Mouse (Mus musculus): ENCODE data around the gene Olfr583. TPM values are rescaled to one million over a fixed set of nuclear protein-coding genes. Genes with fewer than 3 reads are reported as not detected.

Gene Olfr583
- not detected in 2 replicates for polyA plus RNA-seq (2011; ENCODE audit: insufficient read depth, insufficient read length, low read depth, missing spikeins)

GRCm38 (mm10) chr7:103051000-103051399 lies at the start of gene Olfr583:
Gene Olfr583 (plus strand): TSS chr7:103051300.
- no peaks in the 10 kb centered on the region for H3K9me3 ChIP-seq (replicated peaks; ENCODE audit: control insufficient read depth, insufficient read depth, low read length, poor library complexity, severe bottlenecking)
- H3K27ac ChIP-seq (ENCODE audit: insufficient read depth, low read length) = no peak within 1 kb of the TSS

GRCm38 (mm10) chr7:103037724-103038123 lies 13.4 kb upstream of the Olfr583 start, which contains the start of gene Olfr582:
Gene Olfr582 (plus strand): TSS chr7:103038024.
- Histone ChIP-seq H3K9ac (ENCODE audit: low read depth, poor library complexity, severe bottlenecking) (no peak within 1 kb of the TSS), H3K9me3 (replicated peaks; ENCODE audit: control insufficient read depth, insufficient read depth, low read length, poor library complexity, severe bottlenecking) (no peaks in the 10 kb centered on the region)
- TF ChIP-seq EP300 (IDR thresholded peaks at IDR 0.05; ENCODE audit: insufficient read depth, low read depth, low read length) (no peak), POLR2A (IDR thresholded peaks at IDR 0.05; ENCODE audit: insufficient read depth, low read length) (no peak), CTCF (IDR thresholded peaks at IDR 0.05; ENCODE audit: low read depth, low read length) (no peak)

More at GRCm38 (mm10) chr7:103051000-103051399, at the start of gene Olfr583:
- no peak within 1 kb of the TSS for H3K9ac ChIP-seq (ENCODE audit: low read depth, poor library complexity, severe bottlenecking)
- H3K27me3 ChIP-seq (ENCODE audit: control insufficient read depth, insufficient read depth, low read length, poor library complexity, severe bottlenecking) = no peaks in the 10 kb centered on the region
- H3K4me3 ChIP-seq (ENCODE audit: low read depth, low read length) = no peak within 1 kb of the TSS
- H3K36me3 ChIP-seq (ENCODE audit: control insufficient read depth, insufficient read depth, low read length, poor library complexity, severe bottlenecking) = no peaks in the 10 kb centered on the region
- H3K4me1 ChIP-seq (ENCODE audit: control insufficient read depth, insufficient read depth, low read length) = no peaks in the 10 kb centered on the region
- TF ChIP-seq EP300 (IDR thresholded peaks at IDR 0.05; ENCODE audit: insufficient read depth, low read depth, low read length) = no peak
- no peak for TF ChIP-seq POLR2A (IDR thresholded peaks at IDR 0.05; ENCODE audit: insufficient read depth, low read length)
- TF ChIP-seq CTCF (IDR thresholded peaks at IDR 0.05; ENCODE audit: low read depth, low read length) = no peak

GRCm38 (mm10) chr7:103081585-103081984 lies 30.5 kb downstream of the Olfr583 start, which contains the start of gene Olfr584:
Gene Olfr584 (plus strand): TSS chr7:103081885.
- Histone ChIP-seq H3K4me3 (ENCODE audit: low read depth, low read length) (no peak within 1 kb of the TSS), H3K27ac (ENCODE audit: insufficient read depth, low read length) (no peak within 1 kb of the TSS), H3K4me1 (ENCODE audit: control insufficient read depth, insufficient read depth, low read length) (no peaks in the 10 kb centered on the region), H3K27me3 (ENCODE audit: control insufficient read depth, insufficient read depth, low read length, poor library complexity, severe bottlenecking) (no peaks in the 10 kb centered on the region), H3K36me3 (ENCODE audit: control insufficient read depth, insufficient read depth, low read length, poor library complexity, severe bottlenecking) (no peaks in the 10 kb centered on the region), H3K9me3 (replicated peaks; ENCODE audit: control insufficient read depth, insufficient read depth, low read length, poor library complexity, severe bottlenecking) (peaks cover 10% of the 10 kb centered on the region; the same call in 1 of the 2 replicates), H3K9ac (ENCODE audit: low read depth, poor library complexity, severe bottlenecking) (no peak within 1 kb of the TSS)
- TF ChIP-seq CTCF (IDR thresholded peaks at IDR 0.05; ENCODE audit: low read depth, low read length) = no peak
- no peak for TF ChIP-seq POLR2A (IDR thresholded peaks at IDR 0.05; ENCODE audit: insufficient read depth, low read length)
- TF ChIP-seq EP300 (IDR thresholded peaks at IDR 0.05; ENCODE audit: insufficient read depth, low read depth, low read length) = no peak

More at GRCm38 (mm10) chr7:103037724-103038123, 13.4 kb upstream of the Olfr583 start, which contains the start of gene Olfr582:
- no peaks in the 10 kb centered on the region for H3K36me3 ChIP-seq (ENCODE audit: control insufficient read depth, insufficient read depth, low read length, poor library complexity, severe bottlenecking)
- H3K27ac ChIP-seq (ENCODE audit: insufficient read depth, low read length) = no peak within 1 kb of the TSS
- H3K4me1 ChIP-seq (ENCODE audit: control insufficient read depth, insufficient read depth, low read length) = no peaks in the 10 kb centered on the region
- H3K4me3 ChIP-seq (ENCODE audit: low read depth, low read length) = no peak within 1 kb of the TSS
- H3K27me3 ChIP-seq (ENCODE audit: control insufficient read depth, insufficient read depth, low read length, poor library complexity, severe bottlenecking) = no peaks in the 10 kb centered on the region

- Histone ChIP-seq H3K27me3 (ENCODE audit: control insufficient read depth, insufficient read depth, low read length, poor library complexity, severe bottlenecking) (no peaks in the 10 kb centered on the region), H3K9ac (ENCODE audit: low read depth, poor library complexity, severe bottlenecking) (no peak within 1 kb of the TSS), H3K4me3 (ENCODE audit: low read depth, low read length) (no peak within 1 kb of the TSS), H3K36me3 (ENCODE audit: control insufficient read depth, insufficient read depth, low read length, poor library complexity, severe bottlenecking) (no peaks in the 10 kb centered on the region), H3K4me1 (ENCODE audit: control insufficient read depth, insufficient read depth, low read length) (no peaks in the 10 kb centered on the region), H3K9me3 (replicated peaks; ENCODE audit: control insufficient read depth, insufficient read depth, low read length, poor library complexity, severe bottlenecking) (peaks cover 7% of the 10 kb centered on the region), H3K27ac (ENCODE audit: insufficient read depth, low read length) (no peak within 1 kb of the TSS)
- TF ChIP-seq CTCF (IDR thresholded peaks at IDR 0.05; ENCODE audit: low read depth, low read length) = no peak
- TF ChIP-seq EP300 (IDR thresholded peaks at IDR 0.05; ENCODE audit: insufficient read depth, low read depth, low read length) = no peak
- TF ChIP-seq POLR2A (IDR thresholded peaks at IDR 0.05; ENCODE audit: insufficient read depth, low read length) = no peak
Measured at GRCm38 (mm10) chr7:103097420-103097819, 46.3 kb downstream of the Olfr583 start, which contains the start of gene Olfr585. Gene Olfr585 (plus strand): TSS chr7:103097720.

Other genes with a start within 250 kb of the Olfr583 start
- gene Olfr564, start 247.8 kb upstream of the Olfr583 start, polyA plus RNA-seq (2011; ENCODE audit: insufficient read depth, insufficient read length, low read depth, missing spikeins) = not detected in 2 replicates
- gene Olfr566, start 192.5 kb upstream of the Olfr583 start, polyA plus RNA-seq (2011; ENCODE audit: insufficient read depth, insufficient read length, low read depth, missing spikeins) = not detected in 2 replicates
- gene Olfr568, start 174.2 kb upstream of the Olfr583 start, polyA plus RNA-seq (2011; ENCODE audit: insufficient read depth, insufficient read length, low read depth, missing spikeins) = not detected in 2 replicates
- not detected in 2 replicates for gene Olfr569, start 160.4 kb upstream of the Olfr583 start, polyA plus RNA-seq (2011; ENCODE audit: insufficient read depth, insufficient read length, low read depth, missing spikeins)
- not detected in 2 replicates for gene Olfr570, start 156.7 kb upstream of the Olfr583 start, polyA plus RNA-seq (2011; ENCODE audit: insufficient read depth, insufficient read length, low read depth, missing spikeins)
- 0.33 and 0.39 TPM in 2 replicates for gene Olfr571, start 133.8 kb upstream of the Olfr583 start, polyA plus RNA-seq (2011; ENCODE audit: insufficient read depth, insufficient read length, low read depth, missing spikeins)
- not detected in 2 replicates for gene Olfr572, start 126.9 kb upstream of the Olfr583 start, polyA plus RNA-seq (2011; ENCODE audit: insufficient read depth, insufficient read length, low read depth, missing spikeins)
- not detected in 2 replicates for gene Olfr573-ps1, start 108.7 kb upstream of the Olfr583 start, polyA plus RNA-seq (2011; ENCODE audit: insufficient read depth, insufficient read length, low read depth, missing spikeins)
- gene Olfr574, start 102.8 kb upstream of the Olfr583 start, polyA plus RNA-seq (2011; ENCODE audit: insufficient read depth, insufficient read length, low read depth, missing spikeins) = not detected in 2 replicates
- not detected in 2 replicates for gene Olfr575, start 92.5 kb upstream of the Olfr583 start, polyA plus RNA-seq (2011; ENCODE audit: insufficient read depth, insufficient read length, low read depth, missing spikeins)
- gene Olfr576, start 88.6 kb upstream of the Olfr583 start, polyA plus RNA-seq (2011; ENCODE audit: insufficient read depth, insufficient read length, low read depth, missing spikeins) = 0.19 TPM in 1 of 2 replicates, not detected in the other
- gene Olfr577, start 75.4 kb upstream of the Olfr583 start, polyA plus RNA-seq (2011; ENCODE audit: insufficient read depth, insufficient read length, low read depth, missing spikeins) = not detected in 2 replicates
- not detected in 2 replicates for gene Olfr578, start 62.0 kb upstream of the Olfr583 start, polyA plus RNA-seq (2011; ENCODE audit: insufficient read depth, insufficient read length, low read depth, missing spikeins)
- gene Olfr582, start 13.3 kb upstream of the Olfr583 start, polyA plus RNA-seq (2011; ENCODE audit: insufficient read depth, insufficient read length, low read depth, missing spikeins) = not detected in 2 replicates
- gene Olfr584, start 30.6 kb downstream of the Olfr583 start, polyA plus RNA-seq (2011; ENCODE audit: insufficient read depth, insufficient read length, low read depth, missing spikeins) = not detected in 2 replicates
- gene Olfr585, start 46.4 kb downstream of the Olfr583 start, polyA plus RNA-seq (2011; ENCODE audit: insufficient read depth, insufficient read length, low read depth, missing spikeins) = not detected in 2 replicates
- not detected in 2 replicates for gene Olfr586, start 74.3 kb downstream of the Olfr583 start, polyA plus RNA-seq (2011; ENCODE audit: insufficient read depth, insufficient read length, low read depth, missing spikeins)
- not detected in 2 replicates for gene Olfr588-ps1, start 89.6 kb downstream of the Olfr583 start, polyA plus RNA-seq (2011; ENCODE audit: insufficient read depth, insufficient read length, low read depth, missing spikeins)
- gene Olfr589, start 105.1 kb downstream of the Olfr583 start, polyA plus RNA-seq (2011; ENCODE audit: insufficient read depth, insufficient read length, low read depth, missing spikeins) = not detected in 2 replicates
- not detected in 2 replicates for gene Olfr591, start 127.0 kb downstream of the Olfr583 start, polyA plus RNA-seq (2011; ENCODE audit: insufficient read depth, insufficient read length, low read depth, missing spikeins)
- not detected in 2 replicates for gene Olfr592, start 133.5 kb downstream of the Olfr583 start, polyA plus RNA-seq (2011; ENCODE audit: insufficient read depth, insufficient read length, low read depth, missing spikeins)
- not detected in 2 replicates for gene Olfr593, start 160.6 kb downstream of the Olfr583 start, polyA plus RNA-seq (2011; ENCODE audit: insufficient read depth, insufficient read length, low read depth, missing spikeins)
- not detected in 2 replicates for gene Olfr594, start 165.7 kb downstream of the Olfr583 start, polyA plus RNA-seq (2011; ENCODE audit: insufficient read depth, insufficient read length, low read depth, missing spikeins)
- gene Usp17ld, start 201.2 kb downstream of the Olfr583 start, polyA plus RNA-seq (2011; ENCODE audit: insufficient read depth, insufficient read length, low read depth, missing spikeins) = not detected in 2 replicates

Measured in ES-Bruce4 (cell line).